Mouse (Mus musculus) mature B cell (primary cell): ENCODE data around the gene Cacng8.

ENCODE experiments used
- in situ Hi-C: fragments of 300-500 bp; cut with MboI; formaldehyde crosslinking; loops from 2 replicates; pipeline ENCODE4 v1.14.3; 2019

The Cacng8 gene

GRCm38 (mm10) chr7:3432066-3432465, 41.6 kb downstream of the Cacng8 start:
- in situ Hi-C loops: no loop called here

GRCm38 (mm10) chr7:3437941-3438340, 47.5 kb downstream of the Cacng8 start:
- in situ Hi-C loops: no loop called here

- in situ Hi-C loops: loop anchor here (10.0 kb wide), 1 partner anchor 215 kb away; no protein-coding TSS in a partner anchor
Observed at GRCm38 (mm10) chr7:3439984-3440383, 49.5 kb downstream of the Cacng8 start.

DNA sequence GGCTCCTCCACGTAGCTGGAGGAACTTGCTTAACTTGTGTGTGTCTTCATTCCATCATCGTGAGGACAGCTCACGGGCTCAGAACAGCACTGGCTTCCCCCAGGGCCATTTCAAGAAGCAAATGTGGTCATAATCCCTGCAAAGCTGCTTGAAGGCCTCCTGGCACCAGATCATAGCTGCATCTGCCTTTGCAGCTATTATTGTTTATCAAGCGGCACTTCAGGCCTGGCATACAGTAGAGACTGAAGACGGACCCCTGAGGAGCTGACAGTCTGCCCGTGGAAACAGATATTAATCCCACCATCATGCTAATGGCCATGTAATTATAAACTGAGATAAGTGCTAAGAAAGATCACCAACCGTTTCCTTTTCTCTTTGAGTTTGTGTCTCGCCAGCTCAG, 50.0 kb downstream of the Cacng8 start:
- in situ Hi-C loops: loop anchor here (10.0 kb wide), 1 partner anchor 216 kb away; no protein-coding TSS in a partner anchor

GRCm38 (mm10) chr7:3442476-3443062, 52.1 kb downstream of the Cacng8 start:
- in situ Hi-C loops: loop anchor here (10.0 kb wide), 1 partner anchor 218 kb away; no protein-coding TSS in a partner anchor

- in situ Hi-C loops: loop anchor here (10.0 kb wide), 1 partner anchor 220 kb away; no protein-coding TSS in a partner anchor
Observed at GRCm38 (mm10) chr7:3444678-3445077, 54.2 kb downstream of the Cacng8 start.

- in situ Hi-C loops: loop anchor here (10.0 kb wide), 1 partner anchor 222 kb away; no protein-coding TSS in a partner anchor
Observed at GRCm38 (mm10) chr7:3446584-3446983, 56.1 kb downstream of the Cacng8 start.

DNA sequence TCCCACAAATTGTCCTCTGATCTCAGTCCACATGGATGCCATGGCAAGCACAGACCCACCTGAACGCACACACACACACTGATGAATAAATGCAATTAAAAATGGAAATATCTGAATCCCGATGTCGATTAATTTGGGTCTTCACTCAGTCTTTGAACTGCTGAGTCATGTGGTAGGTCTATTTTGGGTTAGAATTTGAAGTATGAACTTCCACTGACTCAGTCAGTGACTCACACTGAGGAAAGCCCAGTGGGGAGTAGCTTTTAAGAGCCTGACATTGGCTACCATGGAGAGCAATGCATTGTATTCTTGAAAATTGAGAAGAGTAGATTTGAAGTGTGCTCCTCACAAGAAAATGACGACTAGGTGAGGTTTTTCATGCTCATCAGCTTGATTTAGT, 56.5 kb downstream of the Cacng8 start:
- in situ Hi-C loops: loop anchor here (10.0 kb wide), 1 partner anchor 222 kb away; no protein-coding TSS in a partner anchor

- in situ Hi-C loops: loop anchor here (10.0 kb wide), 1 partner anchor 224 kb away; no protein-coding TSS in a partner anchor
Observed at GRCm38 (mm10) chr7:3448737-3449454, 58.4 kb downstream of the Cacng8 start.

DNA sequence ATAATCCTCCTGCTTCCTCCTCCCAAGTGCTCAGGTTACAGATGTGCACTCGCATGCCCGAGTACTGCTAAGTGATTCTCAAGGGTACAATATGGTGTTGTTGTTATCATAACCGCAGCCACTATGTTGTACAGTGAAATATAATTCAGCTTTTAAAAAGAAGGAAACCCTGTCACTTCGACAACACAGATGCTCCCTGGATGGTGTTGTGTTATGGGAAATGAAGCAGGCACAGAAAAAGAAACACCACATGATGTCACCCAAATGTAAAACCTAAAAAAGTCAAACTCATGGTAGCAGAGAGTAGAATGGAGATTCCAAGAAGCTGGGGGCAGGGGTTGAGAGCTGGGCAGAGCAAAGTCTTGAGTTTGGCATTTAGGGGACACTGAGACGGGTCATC, 60.2 kb downstream of the Cacng8 start:
- in situ Hi-C loops: no loop called here

DNA sequence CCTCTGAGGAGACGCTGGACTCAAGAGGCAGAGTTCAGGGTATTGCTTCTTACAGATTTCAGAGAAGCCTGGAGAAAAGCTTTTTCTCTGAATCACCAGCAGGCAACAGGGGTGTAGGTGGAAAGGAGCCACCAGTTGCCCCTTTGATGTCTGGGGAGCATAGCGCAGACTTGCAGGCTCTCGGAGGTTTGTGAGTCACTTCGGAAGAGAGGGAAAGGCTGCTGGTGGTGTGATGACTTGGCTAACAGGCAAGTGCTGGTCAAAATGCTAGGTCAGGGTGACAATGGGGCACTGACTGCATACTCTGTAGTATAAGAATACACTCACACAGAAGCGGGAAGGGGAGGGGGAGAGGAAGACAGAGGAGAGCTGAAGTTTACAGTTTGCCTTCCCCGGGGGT, 60.7 kb downstream of the Cacng8 start:
- in situ Hi-C loops: no loop called here

DNA sequence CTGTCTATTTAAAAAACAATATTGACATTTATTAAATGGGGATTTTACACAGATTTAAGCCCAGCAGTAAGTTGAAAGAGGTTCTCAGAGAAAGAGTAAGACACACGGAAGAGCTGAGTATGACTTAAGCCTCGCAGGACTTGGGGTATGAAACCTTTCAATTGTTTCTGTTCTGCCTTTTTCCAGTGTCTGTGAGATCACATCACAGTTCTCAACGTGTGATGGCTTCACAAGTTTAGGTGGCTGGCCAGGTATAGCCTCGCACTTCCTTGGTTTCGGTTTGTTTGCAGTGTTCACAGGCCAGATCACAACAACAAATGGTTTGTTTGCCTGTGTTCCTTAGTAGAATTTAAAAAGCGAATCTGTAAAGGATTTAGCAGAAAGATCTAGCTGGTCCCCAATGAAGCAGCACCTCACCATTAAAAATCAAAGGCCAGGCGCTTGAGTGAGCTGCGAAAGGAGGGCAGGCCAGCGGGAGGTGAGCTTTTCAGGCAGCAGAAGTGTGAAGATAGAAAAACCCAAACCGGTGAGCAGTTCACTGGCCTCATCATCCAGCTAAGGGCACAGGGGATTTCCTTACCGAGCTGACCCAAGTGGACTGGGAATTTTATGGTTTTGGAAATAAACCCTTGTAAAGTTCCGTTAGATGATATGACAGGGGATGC, 62.5 kb downstream of the Cacng8 start:
- in situ Hi-C loops: no loop called here

GRCm38 (mm10) chr7:3453486-3454183, 63.2 kb downstream of the Cacng8 start:
- in situ Hi-C loops: no loop called here

- in situ Hi-C loops: no loop called here
Observed at GRCm38 (mm10) chr7:3457111-3457840, 66.8 kb downstream of the Cacng8 start.

- in situ Hi-C loops: no loop called here
Observed at GRCm38 (mm10) chr7:3457841-3458217, 67.3 kb downstream of the Cacng8 start.

- in situ Hi-C loops: no loop called here
Observed at GRCm38 (mm10) chr7:3460261-3460660, 69.8 kb downstream of the Cacng8 start.

DNA sequence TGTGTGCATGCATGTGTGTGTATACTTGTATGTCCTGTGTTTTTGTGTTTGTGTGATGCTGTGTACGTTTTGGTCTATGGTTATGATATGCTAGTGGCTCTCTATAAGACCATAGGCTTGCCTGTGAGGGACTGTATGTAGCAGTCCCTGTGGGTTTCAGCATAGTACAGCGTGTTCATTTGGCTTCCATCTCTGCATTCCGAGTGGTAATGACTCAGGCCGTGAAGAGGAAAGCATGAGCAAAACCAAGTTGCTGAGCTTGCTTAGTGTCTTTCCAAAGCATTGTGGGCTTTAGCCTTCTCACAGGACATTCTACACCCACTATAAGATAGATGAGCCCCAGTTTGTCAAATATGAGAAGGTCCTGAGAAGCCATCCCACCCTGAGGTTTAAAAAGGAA, 72.8 kb downstream of the Cacng8 start:
- in situ Hi-C loops: no loop called here
